Mouse (Mus musculus) layer of hippocampus, postnatal 36 days (tissue): ENCODE data around the gene Pcx. TPM values are rescaled to one million over a fixed set of nuclear protein-coding genes. Genes with fewer than 3 reads are reported as not detected.

Experiments used
- DNase-seq, 2 experiments: peaks; one replicate each; pipeline ENCODE4 v3.0.0; 2022
- microRNA-seq, 2 experiments: library from miRNA; unstranded; fragments of <30 nt; microRNA quantifications; one replicate each; pipeline ENCODE4 v1.2.0; 2021
- total RNA-seq, 2 experiments: library from RNA; stranded (reverse); gene quantifications; 2 replicates each; pipeline ENCODE4 v1.2.3; 2021

The Pcx gene
- total RNA-seq, 2 experiments from 2014 or later = 56.1 to 61.9 TPM

DNA sequence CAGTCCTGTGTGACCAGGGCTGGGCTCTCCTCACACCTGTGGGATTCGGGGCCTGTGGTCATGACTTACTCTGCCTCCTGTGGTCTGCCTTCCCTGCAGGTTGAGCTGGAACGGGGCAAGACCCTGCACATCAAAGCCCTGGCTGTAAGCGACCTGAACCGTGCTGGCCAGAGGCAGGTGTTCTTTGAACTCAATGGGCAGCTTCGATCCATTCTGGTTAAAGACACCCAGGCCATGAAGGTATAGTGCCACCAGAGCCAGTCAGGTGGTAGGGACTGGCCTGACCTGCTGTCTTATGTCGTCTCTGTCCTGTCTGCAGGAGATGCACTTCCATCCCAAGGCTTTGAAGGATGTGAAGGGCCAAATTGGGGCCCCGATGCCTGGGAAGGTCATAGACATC, 110.4 kb downstream of the Pcx start:
- no peak for DNase-seq

DNA sequence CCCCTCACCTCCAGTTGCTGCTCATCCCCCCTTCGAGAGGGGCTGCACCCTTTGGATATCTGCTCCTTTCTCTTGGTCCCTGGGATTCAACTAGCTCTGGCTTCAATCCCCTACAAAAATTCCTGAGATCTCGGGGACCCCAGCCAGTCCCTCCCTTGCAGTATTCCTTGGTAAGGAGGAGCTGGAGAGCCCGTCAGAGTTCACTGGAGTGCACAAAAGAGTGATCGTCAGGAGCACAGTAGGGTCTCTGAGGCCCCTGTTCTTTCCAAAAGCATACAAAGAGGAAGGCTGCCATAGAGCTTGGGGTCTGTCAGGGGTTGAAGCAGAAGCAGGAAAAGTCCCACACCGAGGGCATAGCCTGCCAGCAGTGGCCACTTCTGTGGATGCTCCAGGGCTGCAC, 112.5 kb downstream of the Pcx start:
- no peak for DNase-seq

DNA sequence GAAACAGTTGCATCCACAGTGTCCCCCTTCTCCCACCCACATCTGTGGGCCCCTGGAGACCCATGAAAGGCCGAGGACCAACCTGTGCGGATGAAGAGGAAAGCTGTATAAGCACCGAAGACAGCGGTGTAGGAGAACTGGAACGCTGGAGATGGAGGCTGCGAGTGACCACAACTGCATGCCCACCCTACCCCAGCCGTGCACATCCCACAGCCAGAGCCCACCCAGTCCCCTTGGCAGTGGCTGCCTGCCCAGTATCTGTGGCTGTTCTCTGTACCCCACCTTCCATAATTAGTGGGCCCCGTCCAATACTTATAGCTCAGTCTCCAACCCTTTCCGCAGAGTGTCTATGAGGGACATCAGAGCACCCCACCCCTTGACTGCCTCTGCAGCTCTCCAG, 113.1 kb downstream of the Pcx start:
- no peak for DNase-seq

DNA sequence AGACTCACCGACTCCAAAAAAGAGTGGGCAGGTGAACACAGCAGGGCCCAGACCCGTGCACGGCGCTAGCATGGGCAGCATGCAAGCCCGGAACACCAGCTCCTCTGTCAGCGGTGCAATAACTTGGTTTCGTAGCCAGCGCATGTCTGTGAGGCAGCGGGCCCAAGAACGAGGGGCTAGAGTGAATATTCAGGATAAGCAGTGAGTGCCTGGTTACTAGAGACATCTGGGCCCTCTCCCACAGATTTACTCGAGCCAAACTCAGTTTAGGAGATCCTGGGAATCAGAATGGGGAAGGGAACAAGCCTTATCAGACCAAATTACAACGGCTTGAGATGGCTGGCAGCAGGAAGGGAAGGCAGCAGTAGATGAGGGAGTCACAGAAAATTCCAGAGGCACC, 113.7 kb downstream of the Pcx start:
- no peak for DNase-seq

DNA sequence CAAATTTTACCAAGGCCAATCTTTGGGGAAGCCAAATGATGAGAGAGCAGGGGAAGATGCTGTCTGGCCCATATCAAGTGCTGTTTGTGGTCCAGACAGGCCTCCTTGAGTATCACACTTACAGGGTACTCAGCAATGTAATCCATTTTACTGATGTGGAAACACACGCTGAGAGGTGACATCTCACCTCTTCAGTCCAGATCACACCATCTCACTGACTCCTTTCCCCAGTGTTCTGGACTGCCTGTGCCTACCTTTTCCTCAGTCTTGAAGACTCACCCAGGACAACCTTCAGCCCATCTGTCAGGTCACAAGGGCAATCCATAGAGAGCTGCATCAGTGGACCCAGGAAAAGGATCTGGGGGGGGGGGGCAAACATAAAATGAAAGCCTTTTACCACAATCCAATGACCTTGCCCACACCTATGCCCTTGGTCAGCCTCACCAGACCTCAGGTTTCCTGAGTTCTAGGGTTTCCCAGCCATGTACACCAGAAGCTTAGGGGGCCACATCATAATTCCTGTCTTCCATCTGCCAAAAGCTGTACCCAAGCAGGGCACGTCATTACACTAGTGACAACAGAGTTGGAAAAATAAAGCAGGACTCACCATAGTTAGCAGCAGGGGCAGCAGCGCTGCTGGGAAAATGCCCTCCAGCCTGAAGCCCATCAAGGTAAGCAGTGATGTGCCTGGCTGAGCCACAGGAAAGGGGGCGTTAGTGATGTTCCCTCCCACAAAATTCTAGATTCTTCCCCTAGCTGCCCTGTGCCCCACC, 114.3 kb downstream of the Pcx start:
- DNase-seq = no peak

DNA sequence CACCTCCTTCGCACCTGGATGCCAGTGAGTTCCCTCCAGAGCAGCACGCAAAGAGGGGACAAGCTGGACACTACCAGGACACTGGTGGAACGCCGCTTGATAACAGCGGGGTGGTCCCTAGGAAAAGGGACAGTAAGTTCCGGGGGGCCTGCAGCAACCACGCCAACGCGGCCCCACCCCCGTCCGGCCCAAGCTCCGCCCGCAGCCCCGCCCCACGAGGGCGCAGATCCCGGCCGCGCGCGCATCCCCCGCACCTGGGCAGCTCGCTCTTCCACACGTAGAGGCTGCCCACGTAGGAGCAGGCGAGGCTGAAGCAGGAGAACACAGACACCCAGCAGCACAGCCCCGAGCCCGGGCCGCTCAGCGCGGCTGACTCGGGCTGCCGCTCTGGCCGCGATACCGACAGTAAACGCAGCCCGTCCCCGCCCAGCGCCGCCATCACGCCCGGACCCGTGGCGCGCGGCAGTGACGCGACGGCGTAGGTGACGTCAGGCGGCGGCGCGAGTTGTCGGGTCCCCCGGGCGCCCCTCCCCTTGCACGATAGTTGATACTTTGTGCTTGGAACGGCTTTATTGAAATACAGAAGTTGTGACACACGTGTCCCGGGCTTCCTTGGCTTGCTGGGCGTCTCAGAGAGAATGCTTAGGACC, 115.0 kb downstream of the Pcx start, which contains the start of gene Rce1:
Gene Rce1 (minus strand): TSS at position 463 of the 650 bp plus-strand sequence.
- peak; percentile 89 to 92 for DNase-seq

DNA sequence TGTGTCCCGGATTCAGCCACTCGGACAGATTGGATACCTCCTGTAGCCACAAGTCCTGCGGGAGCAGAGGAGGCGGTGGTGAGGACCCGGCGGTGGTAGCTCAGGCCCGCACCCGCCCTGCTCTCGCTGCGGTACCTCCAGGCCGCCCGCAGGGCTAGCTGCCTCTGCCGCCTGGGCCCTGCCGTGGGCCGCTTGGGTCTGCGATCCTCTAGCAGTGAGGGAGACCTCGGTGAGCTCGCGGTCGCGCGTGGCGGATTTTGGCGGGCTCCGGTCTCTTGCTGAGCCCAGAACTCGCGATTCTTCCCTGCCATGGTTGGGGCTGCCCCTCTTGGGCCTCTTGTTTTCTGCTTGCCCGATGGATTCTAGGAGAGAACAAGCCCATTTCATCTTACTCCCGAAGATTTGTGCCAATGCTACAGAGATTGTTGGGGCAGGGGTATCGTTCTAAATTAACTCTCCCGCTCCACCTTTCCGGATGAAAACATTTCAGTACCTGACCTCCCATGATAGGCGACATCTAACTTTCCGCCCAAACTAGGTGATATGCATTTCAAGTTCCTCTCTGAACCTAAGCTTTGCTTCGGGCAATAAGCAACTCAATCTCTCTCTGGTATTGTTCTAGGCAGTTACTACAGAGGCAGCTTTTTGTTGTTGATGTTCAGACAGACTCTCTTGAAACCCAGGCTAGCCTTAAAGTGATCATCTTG, 115.7 kb downstream of the Pcx start:
- DNase-seq = peak in 1 of 2 experiments; percentile 62

DNA sequence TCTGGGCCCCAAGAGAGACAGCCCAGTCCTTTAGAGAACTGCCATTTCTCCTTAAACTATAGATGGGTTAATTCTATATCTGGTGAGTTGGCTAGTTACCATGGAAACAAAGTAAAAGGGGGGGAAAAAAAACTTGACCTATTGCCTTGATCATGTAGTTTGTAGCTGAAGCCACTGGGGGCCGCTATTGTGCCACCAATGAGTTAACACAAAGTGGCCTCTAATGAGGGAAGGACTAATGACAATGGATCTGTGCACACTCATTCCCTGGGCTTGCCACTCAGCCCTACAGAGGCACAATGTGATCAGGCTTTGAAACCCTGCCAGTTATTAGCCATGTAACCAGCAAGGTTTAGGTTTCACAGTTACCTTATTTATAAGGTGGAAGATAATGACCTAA, 118.5 kb downstream of the Pcx start:
- DNase-seq = peak in 1 of 2 experiments; percentile 73

DNA sequence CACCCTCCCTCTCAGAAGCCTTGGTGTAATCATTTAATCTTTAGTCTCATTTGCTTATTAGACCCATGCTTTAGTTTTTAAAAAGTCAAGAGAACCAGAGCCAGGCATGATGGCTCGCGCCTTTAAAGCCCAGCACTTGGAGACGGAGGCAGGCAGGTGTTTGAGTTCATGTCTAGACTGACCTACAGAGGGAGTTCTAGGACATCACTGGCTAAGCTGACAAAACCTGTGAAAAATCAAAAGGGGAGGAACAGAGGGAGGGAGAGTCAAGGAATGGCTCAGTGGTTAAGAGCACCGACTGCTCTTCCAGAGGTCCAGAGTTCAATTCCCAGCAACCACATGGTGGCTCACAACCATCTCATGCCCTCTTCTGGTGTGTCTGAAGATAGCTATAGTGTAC, 125.7 kb downstream of the Pcx start:
- DNase-seq = no peak

DNA sequence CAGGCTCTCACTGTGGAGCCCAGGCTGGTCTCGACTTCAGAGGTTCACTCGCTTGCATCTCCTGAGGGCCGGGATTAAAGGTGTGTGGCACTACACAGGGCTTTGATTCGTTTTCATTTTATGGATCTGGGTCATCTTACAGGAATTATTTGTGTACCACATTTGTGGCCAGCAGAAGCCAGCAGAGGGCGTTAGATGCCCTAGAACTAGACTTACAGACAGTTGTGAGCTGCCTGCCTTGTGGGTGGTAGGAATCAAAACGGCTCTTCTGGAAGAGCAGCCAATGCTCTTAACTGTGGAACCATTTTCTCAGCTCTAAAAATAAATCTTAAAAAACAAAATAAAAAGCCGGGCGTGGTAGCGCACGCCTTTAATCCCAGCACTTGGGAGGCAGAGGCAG, 134.0 kb downstream of the Pcx start:
- DNase-seq = peak; percentile 59 to 67

DNA sequence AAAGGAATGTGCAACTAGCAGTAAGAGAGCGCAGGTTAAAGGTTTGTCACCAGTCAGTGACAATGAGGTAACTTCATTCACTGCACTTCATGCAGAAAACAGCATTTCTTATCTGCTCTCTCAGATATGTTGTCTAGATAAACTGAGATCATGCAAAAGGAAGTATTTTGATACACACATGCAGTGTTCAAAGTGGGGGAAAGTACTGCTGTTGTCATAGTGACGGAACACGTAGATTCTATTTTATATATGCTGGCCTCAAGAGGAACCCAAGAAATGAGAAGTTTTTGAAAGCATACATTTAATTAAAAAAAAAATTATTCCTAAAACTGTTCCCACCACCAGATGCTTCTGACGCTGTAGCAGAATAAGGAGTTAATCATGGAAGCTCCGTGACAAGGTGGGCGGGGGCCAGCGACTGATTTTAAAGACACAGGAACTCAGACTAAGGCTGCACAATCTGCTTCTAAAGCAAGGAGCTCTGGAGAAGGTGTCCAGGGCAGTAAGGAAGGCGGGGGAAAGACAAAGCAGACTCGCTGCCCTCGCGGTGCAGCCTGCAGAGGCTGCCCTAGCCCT, 136.7 kb downstream of the Pcx start:
- DNase-seq = peak; percentile 20 to 24

DNA sequence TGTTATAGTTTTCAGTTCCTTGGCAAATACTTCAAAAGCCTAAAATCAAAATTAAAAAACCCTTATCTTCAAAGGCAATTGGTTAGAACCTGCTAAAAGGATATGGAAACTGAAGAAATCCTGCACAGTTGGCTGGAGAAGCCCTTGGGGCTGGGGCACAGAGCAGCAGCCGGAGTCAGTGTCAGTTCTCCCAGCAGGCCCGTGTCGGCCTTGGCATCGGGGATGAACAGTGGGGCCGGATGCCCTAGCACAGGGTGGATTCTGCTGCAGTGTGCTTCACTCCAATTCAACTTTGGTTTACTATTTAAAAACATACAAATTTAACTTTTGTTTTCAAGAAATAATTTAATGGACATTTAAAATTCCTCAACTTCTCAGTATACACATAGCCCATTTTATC, 147.9 kb downstream of the Pcx start:
- no peak for DNase-seq

DNA sequence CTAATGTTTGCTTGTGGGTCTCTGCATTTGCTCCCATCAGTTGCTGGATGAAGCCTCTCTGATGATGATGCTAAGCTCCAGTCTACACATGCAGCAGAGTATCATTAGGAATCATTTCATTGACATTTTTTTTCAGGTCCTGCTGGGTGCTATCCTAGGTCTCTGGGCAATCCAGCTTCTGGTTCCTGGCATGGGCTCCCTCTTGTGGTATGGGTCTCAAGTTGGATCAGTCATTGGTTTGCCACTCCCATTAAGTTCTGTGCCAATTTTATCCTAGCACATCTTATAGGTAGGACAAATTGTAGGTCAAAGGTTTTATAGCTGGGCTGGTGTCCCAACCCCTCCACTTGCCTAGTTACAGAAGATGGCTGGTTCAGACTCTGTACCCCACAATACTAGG, 156.5 kb downstream of the Pcx start:
- no peak for DNase-seq

DNA sequence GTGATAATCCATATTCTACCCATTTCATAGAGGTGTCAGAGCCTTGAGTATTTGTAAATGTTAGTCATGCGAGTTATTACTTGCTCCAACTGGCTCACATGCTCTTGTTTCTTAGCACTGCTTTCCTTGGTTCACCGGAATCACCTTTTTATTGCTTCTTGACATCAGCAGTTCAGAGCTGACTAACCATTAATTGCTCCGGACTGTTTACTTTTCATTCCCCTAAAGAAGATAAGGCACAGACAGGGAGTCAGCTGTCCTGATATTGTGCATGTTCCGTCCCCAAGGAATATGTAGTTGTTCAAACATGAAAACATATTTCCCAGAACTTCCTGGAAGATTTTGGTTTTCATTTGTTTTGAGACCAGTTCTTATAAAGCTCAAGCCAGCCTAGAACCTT, 160.5 kb downstream of the Pcx start:
- DNase-seq = no peak

Small RNAs within 50 kb of the gene (microRNA-seq; reads per million reads assigned to microRNA genes)
- 5.4 to 5.9 reads per million in 2 experiments for gene Mir6986

Other genes starting within 250 kb of the Pcx start
- 10 to 100 TPM; 53.4 to 59.5 TPM for gene Ssh3, start 241.3 kb upstream of the Pcx start, total RNA-seq
- gene Ankrd13d, start 227.3 kb upstream of the Pcx start, total RNA-seq = 10 to 100 TPM; 65.2 to 66.9 TPM
- gene Grk2, start 204.2 kb upstream of the Pcx start, total RNA-seq = 100 to 1,000 TPM; 195 to 208 TPM
- 10 to 100 TPM; 82.4 to 85.3 TPM for gene Kdm2a, start 112.2 kb upstream of the Pcx start, total RNA-seq
- 1 to 10 TPM in 1 of 2 experiments, under 1 TPM in 1; 0.35 to 1.3 TPM for gene Rhod, start 71.0 kb upstream of the Pcx start, total RNA-seq
- 10 to 100 TPM; 26.1 to 30.0 TPM for gene Syt12, start 33.0 kb upstream of the Pcx start, total RNA-seq
- gene 2010003K11Rik, start 11.9 kb upstream of the Pcx start, total RNA-seq = not detected
- gene Lrfn4, start 105.2 kb downstream of the Pcx start, total RNA-seq = 10 to 100 TPM; 35.0 to 35.3 TPM
- 10 to 100 TPM; 23.9 to 26.0 TPM for gene Rce1, start 115.2 kb downstream of the Pcx start, total RNA-seq
- 1 to 10 TPM; 1.4 to 1.7 TPM for gene Gm960, start 188.2 kb downstream of the Pcx start, total RNA-seq
- 100 to 1,000 TPM; 575 to 585 TPM for gene Sptbn2, start 200.7 kb downstream of the Pcx start, total RNA-seq
- 10 to 100 TPM; 17.4 to 20.2 TPM for gene Rbm4b, start 246.0 kb downstream of the Pcx start, total RNA-seq